Mouse (Mus musculus) G1E (cell line): ENCODE measurements around the gene Serbp1.

Experiments
- CTCF ChIP-seq: IDR thresholded peaks from 2 replicates; pipeline ENCODE4 v1.5.1; 2012; ENCODE audit warnings: low read depth, low read length, inconsistent platforms, mixed read lengths
- POLR2AphosphoS5 ChIP-seq: IDR thresholded peaks from 2 replicates; pipeline ENCODE4 v1.6.1; 2012; ENCODE audit warnings: low read depth, low read length, inconsistent platforms; ENCODE audit not compliant: insufficient replicate concordance

- TF ChIP-seq CTCF: no peak
- no peak for TF ChIP-seq POLR2AphosphoS5
Observed at GRCm38 (mm10) chr6:67193591-67193990, 44.4 kb upstream of the Serbp1 start.
